In the genomic region with DNA sequence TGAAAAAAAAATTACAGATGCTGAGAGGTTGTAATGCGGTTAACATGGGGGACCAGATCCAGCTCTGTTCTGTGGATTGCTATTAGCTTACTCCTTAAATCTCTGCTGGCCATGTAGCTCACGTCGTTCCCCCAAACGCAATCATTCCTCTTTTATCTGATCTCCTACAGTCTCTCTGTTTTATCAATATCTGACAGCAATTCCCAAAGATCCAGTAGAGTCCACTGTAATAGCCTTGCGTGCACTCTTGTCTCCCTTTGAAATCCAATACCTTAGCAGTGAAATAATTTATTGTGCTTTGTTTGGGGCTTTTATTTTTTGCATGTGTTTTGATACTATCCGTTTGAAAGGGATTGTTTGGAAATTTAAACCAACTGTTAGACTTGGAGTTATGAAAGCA, we compare ENCODE assay signal across 23 mouse cellular contexts.
"Had no signal": no experiment of that assay in that cellular context is flagged by ENCODE, and none has a peak within 500 bp of the region (broad histone marks: within the 10 kb centered on the region; RNA-seq: fewer than 3 reads in every experiment).

No protein-coding gene starts in this region.

- H3K27ac ChIP-seq: kidney, postnatal 0 days; layer of hippocampus, adult 2 months; liver, embryonic 12.5 days; liver, embryonic 15.5 days; lung, embryonic 15.5 days; midbrain, embryonic 15.5 days; neural tube, embryonic 13.5 days; stomach, embryonic 15.5 days had no signal

- DNase-seq: kidney, adult 2 months; kidney, postnatal 25 days; layer of hippocampus, adult 9-11 months; liver; lung, adult 18-20 months; lung, postnatal 10 days; lung, postnatal 36 days; retina, postnatal 1 day; right cerebral cortex, postnatal 25 days; spleen, adult 18-20 months; thymus, postnatal 25 days had no signal

- H3K4me1 ChIP-seq: liver, embryonic 12.5 days; liver, embryonic 15.5 days; megakaryocyte, embryonic 14.5 days; midbrain, embryonic 15.5 days; stomach, embryonic 15.5 days had no signal

- H3K36me3 ChIP-seq: liver, embryonic 12.5 days; liver, embryonic 15.5 days; lung, embryonic 15.5 days; midbrain, embryonic 15.5 days; neural tube, embryonic 13.5 days; stomach, embryonic 15.5 days had no signal

- H3K27me3 ChIP-seq: liver, embryonic 12.5 days; liver, embryonic 15.5 days; lung, embryonic 15.5 days; megakaryocyte, embryonic 14.5 days; midbrain, embryonic 15.5 days; neural tube, embryonic 13.5 days; stomach, embryonic 15.5 days had no signal

- H3K4me3 ChIP-seq: layer of hippocampus, adult 2 months; liver, embryonic 12.5 days; liver, embryonic 15.5 days; lung, embryonic 15.5 days; megakaryocyte, embryonic 14.5 days; midbrain, embryonic 15.5 days; myocyte; neural tube, embryonic 13.5 days; stomach, embryonic 15.5 days had no signal

- H3K9me3 ChIP-seq: liver, embryonic 12.5 days; liver, embryonic 15.5 days; lung, embryonic 15.5 days; midbrain, embryonic 15.5 days; neural tube, embryonic 13.5 days; stomach, embryonic 15.5 days had no signal

- H3K9ac ChIP-seq: liver, embryonic 12.5 days; liver, embryonic 15.5 days; lung, embryonic 15.5 days; midbrain, embryonic 15.5 days; neural tube, embryonic 13.5 days; stomach, embryonic 15.5 days had no signal

- ATAC-seq: intestine, postnatal 0 days; liver, embryonic 12.5 days; midbrain, embryonic 15.5 days had no signal

- H3K4me2 ChIP-seq: liver, embryonic 12.5 days; liver, embryonic 15.5 days; lung, embryonic 15.5 days; midbrain, embryonic 11.5 days; midbrain, embryonic 15.5 days; neural tube, embryonic 13.5 days; stomach, embryonic 15.5 days had no signal
